Mouse (Mus musculus): ENCODE measurements around the gene Tbk1.

Tbk1 gene

DNA sequence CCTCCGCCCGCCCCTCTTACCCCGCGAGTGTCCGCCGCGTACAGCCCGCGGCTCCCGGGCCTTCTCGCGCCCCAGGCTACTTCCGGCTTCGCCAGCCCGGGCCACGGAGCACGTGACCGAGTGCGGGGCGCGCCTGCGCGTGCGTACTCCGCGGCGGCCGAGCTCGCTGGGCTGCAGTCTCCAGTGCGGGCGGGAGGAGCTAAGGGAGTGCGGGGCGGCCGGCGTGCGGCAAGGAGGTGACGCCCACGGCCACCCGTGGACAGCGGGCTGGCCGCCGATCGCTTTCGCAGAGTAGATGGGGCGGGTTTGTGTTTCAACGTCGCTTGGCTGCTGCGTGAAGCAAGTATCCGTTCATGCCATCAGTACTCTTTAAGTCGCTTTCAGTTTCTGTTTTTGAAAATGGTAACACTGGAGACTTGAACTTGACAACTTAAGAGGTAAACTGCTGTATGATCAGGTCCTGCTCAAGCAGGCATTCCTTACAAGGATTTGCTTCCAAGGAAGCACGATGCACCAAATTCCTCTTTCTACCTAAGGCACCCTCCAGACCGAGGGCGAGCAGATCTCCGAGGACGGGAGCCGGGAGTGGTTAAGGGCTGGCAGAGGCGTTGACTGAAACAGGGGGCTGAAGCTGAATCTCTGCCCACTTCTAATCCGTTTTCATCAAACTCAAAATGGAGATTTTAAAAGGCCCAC lies at the start of gene Tbk1:
TSS of gene Tbk1 (minus strand) at position 113 of the 696 bp plus-strand sequence.
- DNase-seq = peak; percentile 96

DNA sequence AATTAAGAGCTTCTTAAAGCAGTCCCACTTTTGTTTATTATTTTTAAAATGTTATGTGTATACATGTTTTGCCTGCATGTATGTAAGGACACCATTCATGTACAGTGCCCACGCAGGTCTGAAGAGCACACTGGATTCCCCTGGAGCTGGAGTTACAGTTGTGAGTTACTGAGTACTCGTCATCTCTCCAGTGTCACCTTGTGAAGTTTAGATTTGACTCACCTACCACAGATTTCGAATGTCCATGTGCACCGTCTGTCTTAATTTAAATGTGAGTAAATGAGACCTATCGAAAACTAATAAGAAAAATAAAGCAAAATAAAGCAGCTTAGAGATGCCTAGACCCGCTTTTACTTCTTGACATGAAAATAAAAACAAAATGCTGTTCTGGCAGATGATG lies 49.7 kb upstream of the Tbk1 start:
- DNase-seq = no peak

- no peak for DNase-seq
Measured at GRCm38 (mm10) chr10:121634159-121634558, 47.6 kb upstream of the Tbk1 start.

- no peak for DNase-seq
Measured at GRCm38 (mm10) chr10:121628561-121629040, 42.0 kb upstream of the Tbk1 start.

- no peak for DNase-seq
Measured at GRCm38 (mm10) chr10:121627216-121627852, 40.7 kb upstream of the Tbk1 start.

GRCm38 (mm10) chr10:121626186-121626882 lies 39.7 kb upstream of the Tbk1 start, which contains the start of gene Xpot:
Gene Xpot, minus strand, starts transcription at chr10:121626332.
- peak; percentile 99 for DNase-seq

- DNase-seq = no peak
Measured at GRCm38 (mm10) chr10:121625407-121626185, 39.0 kb upstream of the Tbk1 start.

GRCm38 (mm10) chr10:121625006-121625405 lies 38.4 kb upstream of the Tbk1 start:
- DNase-seq = no peak

DNA sequence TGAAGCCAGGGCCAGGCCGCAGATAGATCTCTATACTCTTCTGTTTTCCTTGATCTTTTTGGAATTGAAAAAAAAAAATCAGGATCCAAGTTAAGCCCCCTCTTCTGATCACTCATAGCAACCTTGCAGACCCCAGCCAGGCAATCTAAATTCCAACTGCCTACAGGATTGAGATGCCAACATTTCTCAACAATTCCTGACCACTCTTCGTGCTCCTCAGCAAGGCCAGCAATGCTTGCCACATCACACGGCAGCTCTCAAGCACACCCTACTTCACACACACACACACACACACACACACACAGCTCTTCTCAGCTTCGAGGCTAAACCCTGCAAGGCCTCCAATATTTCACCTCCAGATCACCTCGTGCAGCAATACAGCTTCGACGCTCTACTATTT lies 37.1 kb upstream of the Tbk1 start:
- no peak for DNase-seq

- DNase-seq = no peak
Measured at GRCm38 (mm10) chr10:121622431-121622830, 35.8 kb upstream of the Tbk1 start.

DNA sequence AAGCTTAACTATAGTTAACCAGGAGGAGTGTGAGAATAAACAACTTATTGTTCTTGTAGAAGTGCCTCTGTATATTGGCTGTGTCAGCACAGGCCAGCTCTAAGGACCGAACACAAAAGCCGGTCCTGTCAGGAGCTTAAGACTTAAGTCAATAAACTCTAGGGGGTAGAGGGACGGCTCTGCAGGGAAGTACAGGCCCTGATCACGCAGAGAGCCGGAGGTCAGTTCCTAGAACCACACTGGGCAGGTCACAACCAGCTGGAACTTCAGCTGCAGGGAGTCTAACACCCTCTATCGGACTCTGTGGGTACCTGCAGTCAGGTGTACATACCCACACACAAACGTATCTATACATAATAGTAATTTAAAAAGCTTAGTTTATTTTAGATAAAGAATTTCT lies 29.3 kb upstream of the Tbk1 start:
- DNase-seq = no peak

- no peak for DNase-seq
Measured at GRCm38 (mm10) chr10:121615146-121615870, 28.7 kb upstream of the Tbk1 start.

GRCm38 (mm10) chr10:121613570-121613969 lies 27.0 kb upstream of the Tbk1 start:
- DNase-seq = peak; percentile 62

DNA sequence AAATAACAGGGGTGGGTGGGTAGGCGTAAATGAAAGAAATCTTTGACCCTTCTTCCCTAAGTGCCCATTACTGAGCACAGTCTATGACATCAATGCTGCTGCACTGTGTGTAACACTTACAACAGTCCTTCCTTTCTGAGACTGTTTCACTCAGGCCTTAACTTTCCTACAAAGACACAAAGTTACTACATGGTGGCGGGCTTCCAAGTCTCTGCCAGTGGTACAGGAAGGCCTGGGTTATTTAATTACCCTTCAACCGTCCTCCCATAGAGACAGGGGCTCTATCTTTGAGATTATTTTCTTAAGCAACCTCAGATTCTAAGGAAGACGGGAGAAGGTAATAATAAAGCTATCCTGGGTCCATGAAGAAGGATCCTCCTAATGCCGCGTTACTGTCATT lies 25.9 kb upstream of the Tbk1 start:
- DNase-seq = no peak

- no peak for DNase-seq
Measured at GRCm38 (mm10) chr10:121611587-121611986, 25.0 kb upstream of the Tbk1 start.

- no peak for DNase-seq
Measured at GRCm38 (mm10) chr10:121608177-121608576, 21.6 kb upstream of the Tbk1 start.

GRCm38 (mm10) chr10:121604632-121605344 lies 18.2 kb upstream of the Tbk1 start:
- no peak for DNase-seq

- no peak for DNase-seq
Measured at GRCm38 (mm10) chr10:121603556-121603955, 17.0 kb upstream of the Tbk1 start.

DNA sequence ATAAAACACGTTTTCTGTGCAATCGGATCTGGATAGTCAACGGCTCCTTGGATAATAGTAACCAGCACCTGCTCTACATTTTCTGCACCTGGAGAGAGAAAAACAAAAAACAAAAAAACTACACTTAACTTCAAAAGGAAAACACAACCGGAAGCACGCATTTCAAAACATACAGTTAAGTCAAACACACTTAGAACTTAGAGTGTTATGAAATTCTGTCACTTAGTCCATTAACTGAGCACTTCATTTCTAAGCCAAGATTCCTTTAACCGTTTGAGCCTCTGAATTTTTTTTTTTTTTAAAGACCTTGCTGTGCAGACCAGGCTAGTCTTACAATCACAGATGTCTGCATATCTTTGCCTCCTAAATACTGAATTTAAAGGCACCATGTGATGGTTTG lies 14.7 kb upstream of the Tbk1 start:
- no peak for DNase-seq

GRCm38 (mm10) chr10:121596580-121596979 lies 10.0 kb upstream of the Tbk1 start:
- no peak for DNase-seq

DNA sequence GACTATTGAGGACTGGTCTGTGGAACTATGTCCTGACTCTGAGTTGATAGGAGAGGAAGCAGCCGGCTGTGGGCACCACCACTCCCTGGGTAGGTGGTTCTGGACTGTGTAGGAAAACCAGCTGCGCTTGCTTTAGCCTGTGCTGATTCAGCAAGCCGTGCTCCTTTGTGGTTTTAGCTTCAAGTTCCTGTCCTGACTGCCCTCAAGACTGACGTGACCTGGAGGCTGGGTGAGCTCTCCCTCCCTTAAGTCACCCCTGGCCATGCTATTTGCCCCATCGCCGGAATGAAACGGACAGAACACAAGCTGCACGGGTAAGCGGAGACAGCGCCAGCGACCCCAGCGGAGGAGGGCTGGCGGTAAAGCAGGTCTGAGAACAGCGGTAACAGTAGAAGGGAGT lies 4.5 kb upstream of the Tbk1 start:
- peak; percentile 38 for DNase-seq

Measured in kidney, postnatal 10 days (tissue).